Mouse (Mus musculus) CD4-positive, CD25-positive, alpha-beta regulatory T cell (primary cell): ENCODE results near the gene Lgals12. TPM values are rescaled to one million over a fixed set of nuclear protein-coding genes. Genes with fewer than 3 reads are reported as not detected.

Source experiments
- polyA plus RNA-seq: library from polyadenylated mRNA; unstranded; fragments of 100-300 nt; shearing (Covaris generic); gene quantifications from one replicate; pipeline ENCODE4 v1.2.1, GENCODE M21; 2017

Gene Lgals12
- not detected for polyA plus RNA-seq

GRCm38 (mm10) chr19:7606801-7607689 is at the start of gene Lgals12:
Gene Lgals12 (minus strand): TSS chr19:7607193.

GRCm38 (mm10) chr19:7611942-7612757 is 5.2 kb upstream of the Lgals12 start, which contains the start of gene Hrasls5:
Gene Hrasls5 (plus strand): TSS chr19:7612541.

GRCm38 (mm10) chr19:7557328-7557822 is 49.6 kb downstream of the Lgals12 start, which contains the start of gene Pla2g16:
Gene Pla2g16 (plus strand): TSS chr19:7557459.

Other genes starting within 250 kb of the Lgals12 start
- 26.5 TPM for gene Spindoc, start 224.2 kb downstream of the Lgals12 start, polyA plus RNA-seq
- gene 2700081O15Rik, start 189.6 kb downstream of the Lgals12 start, polyA plus RNA-seq: 0.19 TPM
- 92.1 TPM for gene Rtn3, start 123.9 kb downstream of the Lgals12 start, polyA plus RNA-seq
- gene Atl3, start 113.2 kb downstream of the Lgals12 start, polyA plus RNA-seq: 17.7 TPM
- 77.8 TPM for gene Pla2g16, start 49.7 kb downstream of the Lgals12 start, polyA plus RNA-seq
- gene Hrasls5, start 5.3 kb upstream of the Lgals12 start, polyA plus RNA-seq: not detected
- gene Slc22a19, start 104.1 kb upstream of the Lgals12 start, polyA plus RNA-seq: not detected
- not detected for gene Slc22a26, start 195.5 kb upstream of the Lgals12 start, polyA plus RNA-seq